In the genomic region with DNA sequence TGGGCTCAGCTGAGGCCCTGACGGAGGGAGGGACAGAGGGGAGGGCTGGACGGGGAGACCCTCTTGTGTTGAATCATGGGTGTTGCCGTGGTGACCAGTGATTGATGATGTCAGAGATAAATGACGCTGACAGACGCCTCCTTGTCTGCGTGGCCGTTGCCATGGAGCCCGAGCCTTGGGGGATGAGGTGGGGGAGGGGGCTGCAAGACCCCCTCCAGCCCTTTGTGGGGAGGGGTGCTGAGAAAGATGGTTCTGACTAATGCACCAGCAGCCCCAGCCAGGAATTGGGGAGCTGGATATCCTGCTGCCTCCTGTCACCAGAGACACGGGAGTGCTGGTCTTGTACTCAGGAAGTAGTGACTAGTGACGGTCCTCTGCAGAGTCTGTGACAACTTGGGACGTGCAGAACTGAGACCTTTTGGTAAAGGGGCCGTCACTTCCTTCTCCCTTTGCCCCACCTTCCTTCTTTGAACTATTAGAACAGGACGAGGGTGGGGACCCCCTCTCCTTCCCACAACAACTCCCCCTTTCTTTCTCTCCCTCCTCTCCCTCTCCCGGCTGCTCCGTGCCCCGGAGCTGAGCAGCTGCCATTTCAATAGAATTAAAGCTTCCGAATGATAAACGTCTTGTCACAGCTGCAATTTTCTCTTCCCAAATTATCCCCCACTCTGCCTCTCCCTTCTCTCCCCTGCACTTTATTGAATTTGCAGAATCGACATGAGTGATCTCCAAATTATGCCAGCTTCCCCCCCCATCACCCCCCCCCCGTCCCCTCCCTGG, we compare ENCODE assay signal across 10 mouse cellular contexts. TPM values are rescaled to one million over a fixed set of nuclear protein-coding genes. Genes with fewer than 3 reads are reported as not detected.
DNase-seq lines count a peak whose midpoint lies in the region; ATAC-seq and TF ChIP-seq lines count a peak whose summit lies in the region.
"Had no signal": no experiment of that assay in that cellular context is flagged by ENCODE, and none has a peak within 500 bp of the region (broad histone marks: within the 10 kb centered on the region; RNA-seq: fewer than 3 reads in every experiment).

No protein-coding gene starts in this region.

- peak overlapping the region; percentile 37; the same call in 1 of the 2 replicates for H3K4me2 ChIP-seq in hindbrain, postnatal 0 days (ENCODE audit: low read depth, low read length)
- H3K4me2 ChIP-seq in midbrain, embryonic 16.5 days (ENCODE audit: low read length): peak overlapping the region; percentile 39

- 0 out of 2 replicates have a peak overlapping the region, but pooled peaks have one; percentile 28 for H3K9ac ChIP-seq in hindbrain, postnatal 0 days (replicated peaks; ENCODE audit: low read length)
- peak overlapping the region; percentile 51 for H3K9ac ChIP-seq in midbrain, embryonic 16.5 days (ENCODE audit: low read depth, low read length)

- no peak for ATAC-seq in hindbrain, postnatal 0 days
- no peak for ATAC-seq in midbrain, embryonic 16.5 days

- peak; percentile 55; the same call in 1 of the 2 replicates for TF ChIP-seq POLR2A in testis, adult 2 months (IDR thresholded peaks at IDR 0.05; ENCODE audit: control insufficient read depth, low read depth, low read length)

- WGBS in hindbrain, postnatal 0 days: 7% methylated on average over 19 of the region's 20 CpGs
- 5% methylated on average over 19 of the region's 20 CpGs for WGBS in midbrain, embryonic 16.5 days

- no peaks in the 10 kb centered on the region for H3K9me3 ChIP-seq in hindbrain, postnatal 0 days (ENCODE audit: low read length)
- no peaks in the 10 kb centered on the region for H3K9me3 ChIP-seq in midbrain, embryonic 16.5 days (replicated peaks; ENCODE audit: control insufficient read depth, low read length, poor library complexity, severe bottlenecking)

- peaks cover 39% of the 10 kb centered on the region for H3K4me1 ChIP-seq in testis, adult 2 months (ENCODE audit: control insufficient read depth, insufficient read depth, low read length)
- H3K4me1 ChIP-seq in hindbrain, postnatal 0 days (ENCODE audit: insufficient read depth, low read length): peaks cover 67% of the 10 kb centered on the region
- peaks cover 77% of the 10 kb centered on the region for H3K4me1 ChIP-seq in midbrain, embryonic 16.5 days (ENCODE audit: control insufficient read depth, insufficient read depth, low read length)

- H3K4me3 ChIP-seq in testis, adult 2 months (ENCODE audit: control insufficient read depth, low read depth, low read length): peak overlapping the region; percentile 33
- H3K4me3 ChIP-seq in hindbrain, postnatal 0 days (ENCODE audit: low read length): no peak overlapping the region
- peak overlapping the region; percentile 4; the same call in 1 of the 2 replicates for H3K4me3 ChIP-seq in midbrain, embryonic 16.5 days (ENCODE audit: low read depth, low read length)

- TF ChIP-seq CTCF in testis, adult 2 months (IDR thresholded peaks at IDR 0.05; ENCODE audit: control insufficient read depth, insufficient read depth, insufficient replicate concordance, low read depth, low read length): no peak
- TF ChIP-seq CTCF in hindbrain, postnatal 0 days (IDR thresholded peaks at IDR 0.05; ENCODE audit: low read depth): no peak

- no peaks in the 10 kb centered on the region for H3K36me3 ChIP-seq in testis, adult 2 months (ENCODE audit: control insufficient read depth, insufficient read depth, low read length)
- H3K36me3 ChIP-seq in hindbrain, postnatal 0 days (ENCODE audit: insufficient read depth, low read length): peaks cover 12% of the 10 kb centered on the region
- H3K36me3 ChIP-seq in midbrain, embryonic 16.5 days (ENCODE audit: control insufficient read depth, insufficient read depth, low read length): peaks cover 3% of the 10 kb centered on the region; the same call in 1 of the 2 replicates

- no peaks in the 10 kb centered on the region for H3K27me3 ChIP-seq in testis, adult 2 months (ENCODE audit: control insufficient read depth, insufficient read depth, low read length)
- no peaks in the 10 kb centered on the region for H3K27me3 ChIP-seq in hindbrain, postnatal 0 days (ENCODE audit: insufficient read depth, low read length)
- H3K27me3 ChIP-seq in midbrain, embryonic 16.5 days (ENCODE audit: control insufficient read depth, insufficient read depth, low read depth, low read length): no peaks in the 10 kb centered on the region

- DNase-seq in cerebellum, adult 8-10 months: peak; percentile 18
- DNase-seq in cerebellum, adult 11-12 months: no peak
- DNase-seq in testis, postnatal 10 days (ENCODE audit: low spot score): no peak
- DNase-seq in hindbrain, postnatal 0 days (ENCODE audit: low spot score): peak; percentile 60
- DNase-seq in layer of hippocampus, adult 18-20 months (ENCODE audit: low spot score in 2 of 2): no peak
- no peak for DNase-seq in ovary, postnatal 10 days (ENCODE audit: low spot score)

- no peak overlapping the region for H3K27ac ChIP-seq in testis, adult 2 months (ENCODE audit: control insufficient read depth, insufficient read depth, low read depth, low read length)
- peak overlapping the region; percentile 64 for H3K27ac ChIP-seq in hindbrain, postnatal 0 days
- peak overlapping the region; percentile 76 for H3K27ac ChIP-seq in midbrain, embryonic 16.5 days (ENCODE audit: low read length)

RNA-seq across cellular contexts. Expression of a gene that starts 13.9 kb away (rescaled TPM):
- 13.6 and 23.8 TPM in 2 replicates for polyA plus RNA-seq in testis, adult 2 months (2012; rRNA removed)
- 0.75 and 5.0 TPM in 2 replicates for total RNA-seq in hindbrain, postnatal 0 days (2014; rRNA removed)
- 4.8 and 5.9 TPM in 2 replicates for polyA plus RNA-seq in hindbrain, postnatal 0 days (2015; fragmentation: Nextera tagmentation; extraction: Ambion mirVana)
- polyA plus RNA-seq in midbrain, embryonic 16.5 days (2015; fragmentation: Nextera tagmentation; extraction: Ambion mirVana): 1.0 and 1.9 TPM in 2 replicates
- total RNA-seq in layer of hippocampus, adult 18-20 months (2021): 1 to 10 TPM in 1 of 2 experiments, under 1 TPM in 1; 0.52 to 1.2 TPM
- polyA plus RNA-seq: C2C12; liver, embryonic 16.5 days had no signal

RNA-seq across cellular contexts. Expression of a gene that starts 41.3 kb away (rescaled TPM):
- polyA plus RNA-seq in testis, adult 2 months (2012; rRNA removed): 18.7 and 20.1 TPM in 2 replicates
- 16.9 and 19.2 TPM in 2 replicates for total RNA-seq in hindbrain, postnatal 0 days (2014; rRNA removed)
- polyA plus RNA-seq in hindbrain, postnatal 0 days (2015; fragmentation: Nextera tagmentation; extraction: Ambion mirVana): 8.1 and 9.5 TPM in 2 replicates
- polyA plus RNA-seq in midbrain, embryonic 16.5 days (2015; fragmentation: Nextera tagmentation; extraction: Ambion mirVana): 9.5 and 9.6 TPM in 2 replicates
- total RNA-seq in layer of hippocampus, adult 18-20 months (2021): 10 to 100 TPM; 18.3 to 26.6 TPM

RNA-seq across cellular contexts. Expression of a gene that starts 55.1 kb away (rescaled TPM):
- 19.4 and 20.4 TPM in 2 replicates for polyA plus RNA-seq in testis, adult 2 months (2012; rRNA removed)
- total RNA-seq in hindbrain, postnatal 0 days (2014; rRNA removed): 43.8 and 44.4 TPM in 2 replicates
- polyA plus RNA-seq in hindbrain, postnatal 0 days (2015; fragmentation: Nextera tagmentation; extraction: Ambion mirVana): 34.2 and 39.1 TPM in 2 replicates
- polyA plus RNA-seq in midbrain, embryonic 16.5 days (2015; fragmentation: Nextera tagmentation; extraction: Ambion mirVana): 20.4 and 29.1 TPM in 2 replicates
- under 1 TPM; 0.52 to 0.96 TPM for total RNA-seq in layer of hippocampus, adult 18-20 months (2021)

Comparison
In these comparisons a context has a peak if more than half of its experiments do, and no peak if none do; other contexts are left out.
1. DNase-seq: peak in cerebellum, adult 8-10 months (single experiment) and hindbrain, postnatal 0 days (single experiment); none in cerebellum, adult 11-12 months (single experiment), testis, postnatal 10 days (single experiment), layer of hippocampus, adult 18-20 months (0 of 2) and ovary, postnatal 10 days (single experiment).